Comparison of ENCODE assay signal across 19 mouse cellular contexts in the genomic region with DNA sequence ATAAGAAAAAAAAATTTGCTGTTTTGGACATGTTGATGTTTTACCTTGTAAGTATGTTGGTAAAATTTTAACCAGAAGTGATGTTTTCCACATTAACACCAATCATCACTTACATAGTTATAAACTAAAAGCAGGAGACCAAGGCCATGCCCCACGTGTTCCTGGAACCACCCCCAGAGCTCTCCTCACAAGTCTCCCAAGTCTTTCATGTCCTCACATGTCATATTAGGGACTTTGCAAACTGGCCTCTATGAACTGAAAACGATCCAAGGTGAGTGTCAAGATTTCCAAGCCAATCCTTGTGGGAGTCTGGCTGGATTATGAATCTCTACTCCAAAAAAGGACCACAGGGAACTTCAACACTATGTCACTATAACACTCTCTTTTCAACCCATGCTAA.
"Had no signal": no experiment of that assay in that cellular context is flagged by ENCODE, and none has a peak within 500 bp of the region (broad histone marks: within the 10 kb centered on the region; RNA-seq: fewer than 3 reads in every experiment).

No protein-coding gene starts in this region.

- H3K9ac ChIP-seq: liver, embryonic 13.5 days; midbrain, embryonic 12.5 days; midbrain, embryonic 15.5 days; neural tube, embryonic 12.5 days; neural tube, embryonic 15.5 days had no signal

- H3K9me3 ChIP-seq: liver, embryonic 13.5 days; midbrain, embryonic 12.5 days; midbrain, embryonic 15.5 days; neural tube, embryonic 12.5 days; neural tube, embryonic 15.5 days had no signal

- DNase-seq: layer of hippocampus, postnatal 36 days; liver, embryonic 13.5 days; lung, adult 2 months; lung, postnatal 14 days; lung, postnatal 4 days; right cerebral cortex, adult 18-20 months; right cerebral cortex, postnatal 14 days; right cerebral cortex, postnatal 4 days; thymus, adult 2 months; thymus, postnatal 14 days; thymus, postnatal 4 days had no signal

- H3K27ac ChIP-seq: layer of hippocampus, adult 2 months; left cerebral cortex, adult 2 months; liver, embryonic 13.5 days; midbrain, embryonic 12.5 days; midbrain, embryonic 15.5 days; neural tube, embryonic 12.5 days; neural tube, embryonic 15.5 days; stomach, postnatal 0 days had no signal

- H3K4me1 ChIP-seq: liver, embryonic 13.5 days; midbrain, embryonic 12.5 days; midbrain, embryonic 15.5 days; neural tube, embryonic 12.5 days; neural tube, embryonic 15.5 days had no signal

- ATAC-seq: intestine, embryonic 16.5 days; midbrain, embryonic 15.5 days had no signal

- H3K4me2 ChIP-seq: liver, embryonic 13.5 days; midbrain, embryonic 12.5 days; midbrain, embryonic 15.5 days; neural tube, embryonic 12.5 days; neural tube, embryonic 15.5 days had no signal

- H3K27me3 ChIP-seq: liver, embryonic 13.5 days; midbrain, embryonic 12.5 days; midbrain, embryonic 15.5 days; neural tube, embryonic 12.5 days; neural tube, embryonic 15.5 days had no signal

- H3K36me3 ChIP-seq: liver, embryonic 13.5 days; midbrain, embryonic 15.5 days; neural tube, embryonic 12.5 days; neural tube, embryonic 15.5 days had no signal

- H3K4me3 ChIP-seq: layer of hippocampus, adult 2 months; left cerebral cortex, adult 2 months; liver, embryonic 13.5 days; midbrain, embryonic 12.5 days; midbrain, embryonic 15.5 days; neural tube, embryonic 12.5 days; neural tube, embryonic 15.5 days had no signal
